23 mouse cellular contexts compared by ENCODE assay signal in the genomic region with DNA sequence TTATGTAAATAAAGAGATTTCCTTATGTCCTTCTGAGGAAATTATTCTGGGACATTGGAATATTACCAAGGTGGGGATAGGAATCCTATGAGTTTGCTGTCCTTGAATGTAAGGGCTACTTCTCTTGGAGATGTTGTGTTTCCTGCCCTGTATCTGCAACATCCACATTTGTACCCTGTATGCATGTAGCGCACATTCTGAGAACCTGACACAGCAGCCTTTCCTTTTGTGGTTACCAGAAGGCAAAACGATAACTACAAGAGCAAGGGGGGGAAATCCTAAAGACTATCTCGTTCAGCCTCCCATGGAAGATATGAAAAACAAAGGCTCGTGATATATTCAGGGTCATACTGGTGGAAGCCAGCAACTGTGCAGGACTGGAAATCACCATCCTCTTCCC.
DNase-seq lines count a peak whose midpoint lies in the region; ATAC-seq lines count a peak whose summit lies in the region.
"Had no signal": no experiment of that assay in that cellular context is flagged by ENCODE, and none has a peak within 500 bp of the region (broad histone marks: within the 10 kb centered on the region; RNA-seq: fewer than 3 reads in every experiment).

No protein-coding gene starts in this region.

- H3K4me3 ChIP-seq in megakaryocyte, embryonic 14.5 days (replicated peaks), result peak overlapping the region; percentile 8
- H3K4me3 ChIP-seq: embryonic facial prominence, embryonic 10.5 days; embryonic facial prominence, embryonic 12.5 days; forebrain, embryonic 13.5 days; forebrain, embryonic 15.5 days had no signal

- no peak for DNase-seq in left cerebral cortex, adult 8-10 months (ENCODE audit: low spot score in 2 of 2)
- DNase-seq: adrenal gland, adult 8-10 months; adrenal gland, postnatal 14 days; adrenal gland, postnatal 36 days; cerebellum, adult 11 months; cerebellum, adult 18-20 months; cerebellum, adult 8-10 months; cerebellum, adult 9-11 months; cerebellum, postnatal 14 days; cerebellum, postnatal 36 days; forebrain, postnatal 0 days had no signal

- peaks cover 12% of the 10 kb centered on the region for H3K36me3 ChIP-seq in megakaryocyte, embryonic 14.5 days (replicated peaks; ENCODE audit: low read length)
- H3K36me3 ChIP-seq: embryonic facial prominence, embryonic 10.5 days; embryonic facial prominence, embryonic 12.5 days; forebrain, embryonic 15.5 days; G1E had no signal

- H3K4me1 ChIP-seq in megakaryocyte, embryonic 14.5 days, result peaks cover 21% of the 10 kb centered on the region
- H3K4me1 ChIP-seq: embryonic facial prominence, embryonic 10.5 days; embryonic facial prominence, embryonic 12.5 days; forebrain, embryonic 13.5 days; forebrain, embryonic 15.5 days had no signal

- no peaks in the 10 kb centered on the region for H3K9me3 ChIP-seq in megakaryocyte, embryonic 14.5 days
- H3K9me3 ChIP-seq: embryonic facial prominence, embryonic 10.5 days; embryonic facial prominence, embryonic 12.5 days; forebrain, embryonic 13.5 days; forebrain, embryonic 15.5 days; G1E had no signal

- ATAC-seq in megakaryocyte, adult 5-6 weeks (ENCODE audit: poor library complexity, severe bottlenecking), result no peak
- ATAC-seq in common myeloid progenitor, adult 5-6 weeks (replicated peaks; ENCODE audit: low read depth, poor library complexity, severe bottlenecking), result peak; percentile 90
- peak; percentile 83 for ATAC-seq in megakaryocyte-erythroid progenitor cell, adult 5-6 weeks (replicated peaks; ENCODE audit: low FRiP score, low TSS enrichment, poor library complexity, severe bottlenecking)
- ATAC-seq in cerebellum, adult (ENCODE audit: insufficient number of reproducible peaks, low FRiP score, low TSS enrichment), result no peak
- ATAC-seq: activated CD4-positive, CD25-positive, alpha-beta regulatory T cell, adult 4 months; forebrain, embryonic 13.5 days; forebrain, embryonic 15.5 days; forebrain, postnatal 0 days; Patski had no signal

- peaks cover 1% of the 10 kb centered on the region for H3K27me3 ChIP-seq in megakaryocyte, embryonic 14.5 days (replicated peaks)
- H3K27me3 ChIP-seq: embryonic facial prominence, embryonic 12.5 days; forebrain, embryonic 13.5 days; forebrain, embryonic 15.5 days; Patski had no signal

Comparison
In these comparisons a context has a peak if more than half of its experiments do, and no peak if none do; other contexts are left out.
1. ATAC-seq: peak in common myeloid progenitor, adult 5-6 weeks (single experiment) and megakaryocyte-erythroid progenitor cell, adult 5-6 weeks (single experiment); none in megakaryocyte, adult 5-6 weeks (single experiment) and cerebellum, adult (single experiment).